Mouse (Mus musculus) neural tube, embryonic 11.5 days (tissue): ENCODE measurements at regions not wholly inside any gene's neighbourhood (a gene's known extent, or its start where the extent isn't known, plus 50 kb on each side); places are given as distances from the start of the nearest gene placed in this dataset.

ENCODE experiments used
- ATAC-seq: fragments of 200-750 bp; cut with Nextera tagmentation; 2 replicates; pipeline ENCODE4 v1.8.0; 2017; ENCODE audit warnings: moderate number of reproducible peaks, mild to moderate bottlenecking, moderate TSS enrichment, moderate library complexity; ENCODE audit not compliant: insufficient read depth, low FRiP score, low TSS enrichment
- DNase-seq: peaks from one replicate; pipeline ENCODE4 v3.0.0-alpha.2; 2015; ENCODE audit warnings: low spot score
- H3K27ac ChIP-seq: fragments of 300-500 bp; sonication (generic); 2 replicates; pipeline ENCODE4 v1.5.1; 2014; ENCODE audit warnings: low read depth, mild to moderate bottlenecking, low read length
- H3K27me3 ChIP-seq: fragments of 300-500 bp; sonication (generic); 2 replicates; pipeline ENCODE4 v1.6.1; 2014; ENCODE audit warnings: mild to moderate bottlenecking, low read length, mixed read lengths; ENCODE audit not compliant: control insufficient read depth, insufficient read depth
- H3K36me3 ChIP-seq: fragments of 300-500 bp; sonication (generic); 2 replicates; pipeline ENCODE4 v1.6.1; 2014; ENCODE audit warnings: mild to moderate bottlenecking, low read length, moderate library complexity, mixed read lengths; ENCODE audit not compliant: control insufficient read depth, insufficient read depth
- H3K4me1 ChIP-seq: fragments of 300-500 bp; sonication (generic); 2 replicates; pipeline ENCODE4 v1.6.1; 2014; ENCODE audit warnings: low read length, mixed read lengths; ENCODE audit not compliant: control insufficient read depth, insufficient read depth
- H3K4me2 ChIP-seq: fragments of 300-500 bp; sonication (generic); 2 replicates; pipeline ENCODE4 v1.6.1; 2014; ENCODE audit warnings: low read depth, mild to moderate bottlenecking, moderate library complexity
- H3K4me3 ChIP-seq: fragments of 300-500 bp; sonication (generic); 2 replicates; pipeline ENCODE4 v1.5.1; 2014; ENCODE audit warnings: low read depth, low read length
- H3K9ac ChIP-seq: fragments of 300-500 bp; sonication (generic); 2 replicates; pipeline ENCODE4 v1.6.1; 2014; ENCODE audit warnings: mild to moderate bottlenecking, low read length
- H3K9me3 ChIP-seq: fragments of 300-500 bp; sonication (generic); 2 replicates; pipeline ENCODE4 v1.6.1; 2016; ENCODE audit warnings: low read length; ENCODE audit not compliant: control insufficient read depth
- WGBS: fragments of 180-500 bp; shearing (Covaris S2); extraction: QIAGEN DNeasy Blood & Tissue Kit; methylation state at CpG from one replicate; pipeline ENCODE4 v1.1.7; 2014; 5-methylcytosine and 5-hydroxymethylcytosine counted together

GRCm38 (mm10) chr1:105111236-105111635, 245.3 kb downstream of the Rnf152 start:
- Histone ChIP-seq H3K4me1 (no peaks in the 10 kb centered on the region), H3K27ac (no peak overlapping the region), H3K9ac (no peak overlapping the region), H3K4me3 (no peak overlapping the region), H3K27me3 (no peaks in the 10 kb centered on the region), H3K9me3 (no peaks in the 10 kb centered on the region), H3K4me2 (no peak overlapping the region), H3K36me3 (no peaks in the 10 kb centered on the region)
- WGBS: 69% methylated on average over 4 of the region's 4 CpGs
- no peak for DNase-seq
- no peak for ATAC-seq

DNA sequence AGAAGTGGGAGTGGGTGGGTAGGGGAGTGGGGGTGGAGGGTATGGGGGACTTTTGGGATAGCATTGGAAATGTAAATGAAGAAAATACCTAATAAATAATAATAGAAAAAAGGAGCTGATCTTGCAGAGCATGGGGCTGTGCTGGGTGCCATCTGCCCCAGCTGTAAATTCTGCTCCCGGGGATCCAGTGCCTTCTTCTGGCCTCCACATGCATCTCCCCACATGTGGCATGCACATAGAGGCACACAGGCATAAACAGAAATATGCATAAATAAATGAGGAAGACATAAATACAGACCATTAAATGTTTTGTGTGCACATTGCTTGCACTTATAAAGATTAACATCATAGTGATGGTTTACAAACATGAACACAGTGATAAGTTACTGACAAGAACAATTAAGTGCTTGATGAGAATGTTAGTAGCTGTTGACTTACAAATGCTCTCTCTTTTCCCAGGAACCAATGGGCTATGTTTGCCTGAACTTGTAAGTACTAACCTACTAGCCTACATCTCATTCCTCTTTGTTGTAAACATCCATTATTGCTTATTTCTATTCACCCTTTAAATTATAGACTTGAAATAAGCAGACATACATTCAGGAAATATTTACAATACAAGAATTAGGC, 245.8 kb downstream of the Rnf152 start:
- ATAC-seq: no peak
- Histone ChIP-seq H3K4me2 (no peak overlapping the region), H3K9me3 (no peaks in the 10 kb centered on the region), H3K9ac (no peak overlapping the region), H3K27me3 (no peaks in the 10 kb centered on the region), H3K27ac (no peak overlapping the region), H3K4me3 (no peak overlapping the region), H3K36me3 (no peaks in the 10 kb centered on the region), H3K4me1 (no peaks in the 10 kb centered on the region)
- DNase-seq: no peak
- WGBS: 83% methylated on average over 1 of the region's 1 CpGs

DNA sequence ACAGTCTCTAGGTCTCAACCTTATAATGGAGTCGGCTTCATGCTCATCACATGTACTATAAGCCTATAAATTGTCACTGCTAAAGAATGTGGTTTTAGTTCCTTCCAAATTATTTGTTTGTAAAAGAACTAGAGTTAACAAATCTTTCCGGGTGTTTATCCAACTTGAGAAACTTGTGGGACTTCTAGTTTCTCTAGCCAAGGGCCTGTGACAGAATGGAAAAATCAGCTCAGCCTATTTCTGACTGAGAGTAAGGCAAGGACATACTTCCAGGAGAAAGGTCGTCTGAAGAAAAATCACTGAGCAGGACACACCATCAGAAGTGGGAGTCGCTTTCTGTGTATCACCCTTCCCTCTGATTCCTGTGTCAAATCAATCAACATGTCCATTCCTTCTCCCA, 248.7 kb downstream of the Rnf152 start:
- no peak overlapping the region for H3K4me3 ChIP-seq
- H3K36me3 ChIP-seq: no peaks in the 10 kb centered on the region
- H3K4me2 ChIP-seq: no peak overlapping the region
- H3K9ac ChIP-seq: no peak overlapping the region
- H3K27me3 ChIP-seq: no peaks in the 10 kb centered on the region
- no peak overlapping the region for H3K27ac ChIP-seq
- ATAC-seq: no peak
- WGBS: 85% methylated on average over 4 of the region's 4 CpGs
- no peak for DNase-seq
- H3K4me1 ChIP-seq: no peaks in the 10 kb centered on the region
- no peaks in the 10 kb centered on the region for H3K9me3 ChIP-seq

DNA sequence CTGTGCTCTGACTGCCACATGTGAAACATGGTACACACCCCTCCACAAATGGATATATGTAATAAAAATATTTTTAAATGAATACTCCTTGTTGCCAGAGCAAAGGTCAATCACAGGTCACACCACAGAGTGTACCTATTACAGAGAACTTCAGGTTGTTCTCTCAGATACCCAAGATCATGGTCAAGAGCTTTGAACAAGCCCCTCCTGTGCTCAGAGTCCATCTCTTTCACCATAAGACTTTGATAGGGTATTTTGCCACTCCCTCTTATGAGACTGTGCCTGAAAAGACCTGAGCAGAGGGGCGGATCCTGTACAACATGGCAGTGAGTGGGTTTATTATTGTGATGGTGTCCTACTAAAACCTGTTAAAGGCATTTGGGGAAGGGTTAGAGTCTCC, 249.3 kb downstream of the Rnf152 start:
- Histone ChIP-seq H3K4me1 (no peaks in the 10 kb centered on the region), H3K27ac (no peak overlapping the region), H3K9me3 (no peaks in the 10 kb centered on the region), H3K9ac (no peak overlapping the region), H3K4me3 (no peak overlapping the region), H3K36me3 (no peaks in the 10 kb centered on the region), H3K4me2 (no peak overlapping the region), H3K27me3 (no peaks in the 10 kb centered on the region)
- 93% methylated on average over 1 of the region's 1 CpGs for whole genome bisulfite sequencing
- ATAC-seq (no peak), DNase-seq (no peak)

DNA sequence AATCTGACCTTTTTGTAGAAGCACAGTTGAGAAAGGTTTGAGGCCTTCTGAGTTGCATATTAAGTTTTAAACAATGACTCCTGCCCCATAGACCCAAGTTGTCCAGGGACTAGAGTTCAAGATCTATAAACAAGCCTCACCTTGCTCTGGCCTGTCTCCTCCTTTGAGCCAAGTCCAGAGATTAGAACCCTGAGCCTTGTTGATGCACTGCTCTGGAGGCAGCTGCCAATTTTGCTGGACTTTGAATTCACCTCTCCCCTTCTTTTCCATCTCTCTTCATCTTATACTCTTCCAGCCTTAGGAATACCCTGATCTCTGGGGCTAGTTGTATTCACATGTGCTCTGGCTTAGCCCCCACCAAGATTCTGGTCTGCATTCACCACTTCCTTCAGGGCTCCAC, 251.3 kb downstream of the Rnf152 start:
- no peak overlapping the region for H3K4me2 ChIP-seq
- DNase-seq (no peak), ATAC-seq (no peak)
- H3K9me3 ChIP-seq: no peaks in the 10 kb centered on the region
- no peaks in the 10 kb centered on the region for H3K4me1 ChIP-seq
- no peak overlapping the region for H3K27ac ChIP-seq
- H3K9ac ChIP-seq: no peak overlapping the region
- H3K27me3 ChIP-seq: no peaks in the 10 kb centered on the region
- H3K4me3 ChIP-seq: no peak overlapping the region
- H3K36me3 ChIP-seq: no peaks in the 10 kb centered on the region

DNA sequence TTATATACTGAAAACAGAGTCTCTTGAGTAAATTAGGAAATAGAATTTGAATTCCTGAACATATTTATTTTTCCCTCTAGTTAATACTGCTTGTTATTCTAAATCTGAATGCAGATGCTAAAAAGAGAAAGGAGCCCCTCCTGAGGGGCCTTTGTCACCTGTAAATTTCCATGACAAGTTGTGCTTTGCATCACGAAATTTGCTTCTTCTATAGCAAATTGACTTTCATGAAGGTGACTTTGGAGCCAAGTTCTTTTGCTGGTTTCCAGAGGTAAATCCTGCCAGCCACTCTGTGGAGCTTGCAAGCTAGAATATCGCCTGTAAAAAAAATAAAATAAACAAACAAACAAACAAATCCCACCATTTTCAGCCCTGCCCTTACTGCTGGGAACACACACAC, 261.4 kb downstream of the Rnf152 start:
- ATAC-seq: no peak
- H3K27ac ChIP-seq: no peak overlapping the region
- WGBS: 28% methylated on average over 2 of the region's 2 CpGs
- H3K27me3 ChIP-seq: no peaks in the 10 kb centered on the region
- H3K9ac ChIP-seq: no peak overlapping the region
- H3K4me2 ChIP-seq: no peak overlapping the region
- DNase-seq: no peak
- H3K4me1 ChIP-seq: no peaks in the 10 kb centered on the region
- H3K36me3 ChIP-seq: no peaks in the 10 kb centered on the region
- H3K9me3 ChIP-seq: no peaks in the 10 kb centered on the region
- no peak overlapping the region for H3K4me3 ChIP-seq

DNA sequence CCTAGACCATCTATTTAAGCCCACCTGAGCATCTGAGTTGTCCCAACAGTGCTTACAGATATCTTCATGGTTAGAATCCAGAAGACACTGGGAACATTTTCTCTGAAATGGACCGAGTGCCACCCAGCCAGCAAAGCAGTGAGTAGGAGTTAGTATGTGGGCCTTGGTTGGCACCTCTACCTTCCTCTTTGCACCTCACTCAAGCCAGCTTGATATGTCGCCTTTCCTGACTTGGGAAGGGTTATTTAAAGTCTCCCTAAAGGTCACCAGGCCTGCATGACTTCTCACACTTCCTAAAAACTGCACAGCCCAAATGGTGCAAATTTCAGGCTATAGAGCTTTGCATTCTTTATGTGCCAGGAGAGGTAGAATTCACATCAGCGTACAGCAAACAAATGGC, 262.0 kb downstream of the Rnf152 start:
- Histone ChIP-seq H3K9me3 (no peaks in the 10 kb centered on the region), H3K4me3 (no peak overlapping the region)
- DNase-seq: no peak

GRCm38 (mm10) chr1:105093875-105094274, 262.6 kb downstream of the Rnf152 start:
- Histone ChIP-seq H3K27me3 (no peaks in the 10 kb centered on the region), H3K4me1 (no peaks in the 10 kb centered on the region), H3K4me3 (no peak overlapping the region), H3K4me2 (no peak overlapping the region), H3K27ac (no peak overlapping the region), H3K9me3 (no peaks in the 10 kb centered on the region), H3K9ac (no peak overlapping the region), H3K36me3 (no peaks in the 10 kb centered on the region)
- DNase-seq (no peak), ATAC-seq (no peak)
- 84% methylated on average over 3 of the region's 3 CpGs for WGBS

More for the DNA sequence above, 262.0 kb downstream of the Rnf152 start:
- Histone ChIP-seq H3K27me3 (no peaks in the 10 kb centered on the region), H3K4me2 (no peak overlapping the region), H3K36me3 (no peaks in the 10 kb centered on the region), H3K27ac (no peak overlapping the region), H3K4me1 (no peaks in the 10 kb centered on the region), H3K9ac (no peak overlapping the region)
- 78% methylated on average over 3 of the region's 3 CpGs for WGBS
- ATAC-seq: no peak

DNA sequence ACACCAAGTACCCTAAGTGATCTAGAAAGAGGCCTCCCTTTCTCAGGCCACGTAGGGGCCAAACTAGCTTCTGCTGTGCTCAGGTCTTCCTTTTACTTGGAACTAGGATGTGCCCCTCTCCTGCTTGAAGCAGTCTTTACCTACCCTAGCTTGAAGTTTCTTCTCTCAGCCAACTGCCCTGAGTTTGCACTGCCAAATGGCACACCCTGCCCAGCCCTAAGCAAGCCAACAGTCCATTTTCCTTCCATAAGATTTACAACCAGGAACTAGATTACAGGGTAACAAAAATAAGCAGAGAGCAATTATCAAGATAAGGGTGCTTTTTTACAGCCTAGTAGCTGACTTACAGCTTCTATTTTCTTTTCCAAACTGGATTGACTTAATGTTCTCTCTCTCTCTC, 263.5 kb downstream of the Rnf152 start:
- no peak overlapping the region for H3K4me3 ChIP-seq
- H3K27ac ChIP-seq: no peak overlapping the region
- no peaks in the 10 kb centered on the region for H3K27me3 ChIP-seq
- no peak overlapping the region for H3K9ac ChIP-seq
- ATAC-seq (no peak), DNase-seq (no peak)
- H3K36me3 ChIP-seq: no peaks in the 10 kb centered on the region
- H3K4me2 ChIP-seq: no peak overlapping the region
- WGBS: 68% methylated on average over 1 of the region's 1 CpGs
- no peaks in the 10 kb centered on the region for H3K4me1 ChIP-seq
- no peaks in the 10 kb centered on the region for H3K9me3 ChIP-seq
